Mouse (Mus musculus) neural tube, embryonic 11.5 days (tissue): ENCODE results near the gene Gpr62. TPM values are rescaled to one million over a fixed set of nuclear protein-coding genes. Genes with fewer than 3 reads are reported as not detected.

Experiments
- ATAC-seq: fragments of 200-750 bp; cut with Nextera tagmentation; 2 replicates; pipeline ENCODE4 v1.8.0; 2017; ENCODE audit warnings: moderate number of reproducible peaks, mild to moderate bottlenecking, moderate TSS enrichment, moderate library complexity; ENCODE audit not compliant: insufficient read depth, low FRiP score, low TSS enrichment
- DNase-seq: peaks from one replicate; pipeline ENCODE4 v3.0.0-alpha.2; 2015; ENCODE audit warnings: low spot score
- H3K27ac ChIP-seq: fragments of 300-500 bp; sonication (generic); 2 replicates; pipeline ENCODE4 v1.5.1; 2014; ENCODE audit warnings: low read depth, mild to moderate bottlenecking, low read length
- H3K27me3 ChIP-seq: fragments of 300-500 bp; sonication (generic); 2 replicates; pipeline ENCODE4 v1.6.1; 2014; ENCODE audit warnings: mild to moderate bottlenecking, low read length, mixed read lengths; ENCODE audit not compliant: control insufficient read depth, insufficient read depth
- H3K36me3 ChIP-seq: fragments of 300-500 bp; sonication (generic); 2 replicates; pipeline ENCODE4 v1.6.1; 2014; ENCODE audit warnings: mild to moderate bottlenecking, low read length, moderate library complexity, mixed read lengths; ENCODE audit not compliant: control insufficient read depth, insufficient read depth
- H3K4me1 ChIP-seq: fragments of 300-500 bp; sonication (generic); 2 replicates; pipeline ENCODE4 v1.6.1; 2014; ENCODE audit warnings: low read length, mixed read lengths; ENCODE audit not compliant: control insufficient read depth, insufficient read depth
- H3K4me2 ChIP-seq: fragments of 300-500 bp; sonication (generic); 2 replicates; pipeline ENCODE4 v1.6.1; 2014; ENCODE audit warnings: low read depth, mild to moderate bottlenecking, moderate library complexity
- H3K4me3 ChIP-seq: fragments of 300-500 bp; sonication (generic); 2 replicates; pipeline ENCODE4 v1.5.1; 2014; ENCODE audit warnings: low read depth, low read length
- H3K9ac ChIP-seq: fragments of 300-500 bp; sonication (generic); 2 replicates; pipeline ENCODE4 v1.6.1; 2014; ENCODE audit warnings: mild to moderate bottlenecking, low read length
- H3K9me3 ChIP-seq: fragments of 300-500 bp; sonication (generic); 2 replicates; pipeline ENCODE4 v1.6.1; 2016; ENCODE audit warnings: low read length; ENCODE audit not compliant: control insufficient read depth
- WGBS: fragments of 180-500 bp; shearing (Covaris S2); extraction: QIAGEN DNeasy Blood & Tissue Kit; methylation state at CpG from one replicate; pipeline ENCODE4 v1.1.7; 2014; 5-methylcytosine and 5-hydroxymethylcytosine counted together
- polyA plus RNA-seq: library from polyadenylated mRNA; unstranded; fragments of >200 nt; fragmentation: Nextera tagmentation; extraction: Ambion mirVana; gene quantifications from 2 replicates; pipeline ENCODE4 v1.2.1, GENCODE M21; 2014

Gpr62 gene
- polyA plus RNA-seq, 1 experiment from 2014 or later: 0.23 TPM

- peak within 1 kb of the TSS; percentile 78 for H3K27ac ChIP-seq
- H3K9me3 ChIP-seq: no peaks in the 10 kb centered on the region
- peaks cover 11% of the 10 kb centered on the region for H3K36me3 ChIP-seq
- peak within 1 kb of the TSS; percentile 79 for H3K4me3 ChIP-seq
- ATAC-seq: peak; percentile 85
- H3K9ac ChIP-seq: peak within 1 kb of the TSS; percentile 98
- 0% methylated on average over 55 of the region's 55 CpGs for WGBS
- H3K4me2 ChIP-seq: peak within 1 kb of the TSS; percentile 79
- peak; percentile 97 for DNase-seq
- no peaks in the 10 kb centered on the region for H3K27me3 ChIP-seq
- H3K4me1 ChIP-seq: peaks cover 7% of the 10 kb centered on the region
Observed at GRCm38 (mm10) chr9:106429221-106430014, 36.3 kb downstream of the Gpr62 start, which contains the start of gene Rpl29. TSS of gene Rpl29 (plus strand) at chr9:106429454.

- peak overlapping the region; percentile 54 for H3K9ac ChIP-seq
- H3K27ac ChIP-seq: peak overlapping the region; percentile 78
- H3K36me3 ChIP-seq: peaks cover 11% of the 10 kb centered on the region
- peak overlapping the region; percentile 79 for H3K4me3 ChIP-seq
- 18% methylated on average over 11 of the region's 11 CpGs for WGBS
- peak overlapping the region; percentile 47 for H3K4me2 ChIP-seq
- H3K9me3 ChIP-seq: no peaks in the 10 kb centered on the region
- ATAC-seq: peak; percentile 47; the same call in 1 of the 2 replicates
- DNase-seq: no peak
- H3K4me1 ChIP-seq: peaks cover 7% of the 10 kb centered on the region
- H3K27me3 ChIP-seq: no peaks in the 10 kb centered on the region
Observed at GRCm38 (mm10) chr9:106428719-106429220, 37.0 kb downstream of the Gpr62 start.

DNA sequence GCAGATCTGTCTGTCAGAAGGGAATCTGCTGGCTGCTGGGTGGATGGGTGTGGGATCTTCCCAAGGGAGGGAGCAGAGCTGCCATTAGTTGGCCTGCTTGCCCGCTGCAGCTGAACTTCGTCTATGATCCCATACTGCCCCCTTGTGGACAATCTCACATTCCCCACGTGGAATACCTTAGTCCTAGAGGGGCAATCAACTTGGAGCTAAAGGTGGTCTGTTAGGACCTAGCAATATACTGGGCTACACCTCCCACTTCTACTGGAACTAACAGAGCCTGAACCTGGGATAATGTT, 43.9 kb downstream of the Gpr62 start:
- DNase-seq (peak; percentile 86), ATAC-seq (peak; percentile 60)
- peak overlapping the region; percentile 24; the same call in 1 of the 2 replicates for H3K4me2 ChIP-seq
- no peak overlapping the region; the same call in 1 of the 2 replicates for H3K9ac ChIP-seq
- peaks cover 19% of the 10 kb centered on the region for H3K4me1 ChIP-seq
- no peaks in the 10 kb centered on the region for H3K36me3 ChIP-seq
- no peak overlapping the region for H3K27ac ChIP-seq
- no peaks in the 10 kb centered on the region for H3K9me3 ChIP-seq
- H3K27me3 ChIP-seq: no peaks in the 10 kb centered on the region
- WGBS: 0% methylated on average over 3 of the region's 3 CpGs
- no peak overlapping the region for H3K4me3 ChIP-seq

DNA sequence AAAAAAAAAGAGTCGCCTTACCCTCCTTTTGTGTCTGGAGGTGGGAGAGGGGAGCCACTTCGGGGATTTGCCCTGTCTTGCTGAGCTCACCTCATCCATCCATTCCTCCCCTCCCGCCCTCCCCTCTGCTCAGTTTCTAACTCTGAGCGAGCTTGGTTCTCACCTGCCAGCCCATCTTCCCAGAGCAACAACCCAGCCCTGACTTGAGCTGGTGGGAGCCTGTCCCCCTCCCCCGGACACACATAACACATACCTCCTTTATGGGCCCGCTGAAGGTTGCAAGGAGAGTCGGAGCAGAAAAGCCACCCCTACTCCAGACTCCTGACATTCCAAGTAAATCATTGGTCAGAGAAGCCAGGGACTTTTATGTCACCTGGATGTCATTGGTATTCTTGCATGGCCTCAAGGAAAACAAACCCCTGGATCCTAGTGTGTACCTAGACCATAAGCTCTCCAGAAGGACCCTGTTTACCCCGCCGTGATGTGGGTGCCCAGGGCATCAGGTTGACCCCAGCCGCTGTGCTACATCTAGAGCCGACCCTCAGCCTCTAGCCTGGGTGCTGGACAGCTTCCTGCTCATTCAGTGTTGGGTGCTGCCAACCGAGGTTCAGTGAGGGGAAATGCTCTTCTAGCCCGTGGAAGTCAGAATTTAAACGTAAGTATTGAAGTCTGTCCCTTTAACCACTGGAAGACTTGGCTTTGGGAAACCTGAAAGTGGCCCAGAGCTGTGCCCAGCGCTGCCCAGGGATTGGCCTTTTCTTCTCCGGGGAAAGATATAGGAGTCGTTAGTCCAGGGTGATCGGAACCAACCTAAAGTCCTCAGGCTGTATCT, 44.5 kb downstream of the Gpr62 start:
- Histone ChIP-seq H3K9me3 (no peaks in the 10 kb centered on the region), H3K4me2 (peak overlapping the region; percentile 24), H3K4me1 (peaks cover 19% of the 10 kb centered on the region), H3K27ac (0 out of 2 replicates have a peak overlapping the region, but pooled peaks have one; percentile 1), H3K9ac (no peak overlapping the region; the same call in 1 of the 2 replicates), H3K36me3 (no peaks in the 10 kb centered on the region), H3K27me3 (no peaks in the 10 kb centered on the region), H3K4me3 (no peak overlapping the region)
- ATAC-seq: peak; percentile 54
- WGBS: 7% methylated on average over 18 of the region's 18 CpGs
- no peak for DNase-seq

DNA sequence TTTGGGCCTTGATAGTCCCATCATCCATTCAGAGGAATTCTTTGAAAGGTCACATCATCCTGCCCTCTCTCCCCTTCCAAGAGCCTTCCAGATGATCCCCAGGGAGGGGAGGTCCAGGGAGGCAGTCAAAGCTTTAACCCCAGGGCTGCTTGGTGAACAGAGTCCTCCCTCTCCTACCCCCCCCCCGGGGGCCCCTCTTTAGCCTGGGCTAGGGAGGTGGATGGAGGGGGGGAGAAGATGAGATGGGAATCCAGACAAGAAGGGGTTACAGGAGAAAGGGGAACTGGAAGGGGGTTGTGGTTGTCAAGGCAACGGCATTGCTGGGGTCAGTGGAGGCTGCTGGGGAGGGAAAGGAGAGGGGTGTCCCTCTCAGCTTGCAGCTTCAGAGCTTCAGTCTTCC, 45.1 kb downstream of the Gpr62 start:
- H3K4me3 ChIP-seq: no peak overlapping the region

DNA sequence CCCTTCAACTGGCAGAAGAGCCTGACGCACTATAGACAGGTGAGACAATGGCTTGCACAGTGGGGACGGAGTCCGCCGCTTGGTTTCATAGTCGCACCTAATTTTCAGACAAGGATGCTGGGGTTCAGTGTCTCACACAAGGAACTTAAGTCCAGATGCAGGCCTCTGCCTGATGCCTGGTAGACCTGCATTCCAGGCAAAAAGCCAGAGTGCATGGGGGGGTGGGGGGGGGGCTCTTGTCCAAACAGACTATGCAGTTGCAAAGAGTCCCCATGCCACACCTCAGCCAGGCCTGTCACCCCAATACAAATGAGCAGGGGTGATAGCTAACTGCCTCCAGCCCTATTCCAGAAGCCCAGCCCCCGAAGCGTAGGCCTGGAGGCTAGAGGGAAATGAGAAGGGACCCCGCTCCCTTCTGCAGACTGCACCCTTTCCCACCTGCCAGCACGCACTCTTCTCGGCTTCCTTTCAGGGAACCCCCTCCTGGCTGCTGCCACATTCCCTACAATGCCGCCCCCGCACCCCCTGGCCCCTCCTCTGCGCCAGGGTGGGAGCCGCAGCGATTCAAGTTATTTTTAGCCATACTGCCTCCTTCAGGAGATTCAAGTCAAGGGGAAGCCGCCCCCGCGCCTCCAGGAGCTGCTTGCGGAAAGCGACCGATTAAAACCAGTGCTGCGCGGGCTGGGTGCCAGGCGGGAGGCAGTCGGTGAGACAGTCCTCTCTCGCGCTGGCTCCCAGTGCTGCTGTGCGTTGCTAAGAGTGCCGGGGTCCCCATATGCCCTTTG, 47.7 kb downstream of the Gpr62 start:
- peak overlapping the region; percentile 58 for H3K4me2 ChIP-seq
- H3K36me3 ChIP-seq: no peaks in the 10 kb centered on the region
- DNase-seq (peak; percentile 64), ATAC-seq (no peak)
- H3K27ac ChIP-seq: no peak overlapping the region
- WGBS: 19% methylated on average over 29 of the region's 29 CpGs
- peak overlapping the region; percentile 32 for H3K9ac ChIP-seq
- no peaks in the 10 kb centered on the region for H3K9me3 ChIP-seq
- H3K27me3 ChIP-seq: no peaks in the 10 kb centered on the region
- peaks cover 19% of the 10 kb centered on the region for H3K4me1 ChIP-seq
- H3K4me3 ChIP-seq: peak overlapping the region; percentile 16

More for the DNA sequence above, 45.1 kb downstream of the Gpr62 start:
- Histone ChIP-seq H3K36me3 (no peaks in the 10 kb centered on the region), H3K27me3 (no peaks in the 10 kb centered on the region), H3K27ac (0 out of 2 replicates have a peak overlapping the region, but pooled peaks have one; percentile 1), H3K4me1 (peaks cover 19% of the 10 kb centered on the region), H3K4me2 (peak overlapping the region; percentile 22), H3K9me3 (no peaks in the 10 kb centered on the region), H3K9ac (no peak overlapping the region)
- peak; percentile 63 for DNase-seq
- peak; percentile 42; the same call in 1 of the 2 replicates for ATAC-seq
- WGBS: 0% methylated on average over 2 of the region's 2 CpGs

DNA sequence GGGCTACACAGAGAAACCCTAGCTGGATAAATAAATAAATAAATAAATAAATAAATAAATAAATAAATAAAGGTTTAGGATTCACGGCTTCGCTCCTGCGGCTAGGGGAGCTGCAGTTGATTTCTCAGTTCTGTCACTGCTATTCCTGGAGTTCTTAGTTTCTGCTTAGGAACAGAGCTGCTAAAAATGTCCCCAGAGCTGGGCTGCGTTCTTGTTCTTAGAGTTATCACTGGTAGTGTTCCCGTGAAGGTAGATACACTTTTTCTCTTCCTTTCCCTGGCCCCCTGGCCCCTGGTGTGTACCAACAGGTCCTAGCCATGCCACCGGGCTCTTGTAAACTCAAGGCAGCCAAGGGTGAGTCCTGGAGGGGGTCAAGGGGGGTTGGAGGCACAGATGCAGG, 48.9 kb downstream of the Gpr62 start:
- Histone ChIP-seq H3K4me2 (no peak overlapping the region), H3K9ac (no peak overlapping the region), H3K4me1 (peaks cover 19% of the 10 kb centered on the region), H3K36me3 (no peaks in the 10 kb centered on the region), H3K9me3 (no peaks in the 10 kb centered on the region), H3K27me3 (no peaks in the 10 kb centered on the region), H3K27ac (no peak overlapping the region), H3K4me3 (no peak overlapping the region)
- no peak for ATAC-seq
- DNase-seq: no peak
- 87% methylated on average over 6 of the region's 6 CpGs for WGBS
